Mouse (Mus musculus) stomach, postnatal 0 days (tissue): Measurements from ENCODE around the gene Nhp2.

Experiments used
- CTCF ChIP-seq: IDR thresholded peaks from 2 replicates; pipeline ENCODE4 v1.5.1; 2016; ENCODE audit warnings: antibody characterized with exemption, low read depth, mild to moderate bottlenecking, moderate library complexity
- EP300 ChIP-seq: optimal IDR thresholded peaks from 2 replicates; pipeline ENCODE3; 2016; ENCODE audit warnings: antibody characterized with exemption

- TF ChIP-seq CTCF: peak; percentile 77
- TF ChIP-seq EP300: peak; percentile 88
Observed at GRCm38 (mm10) chr11:51584431-51585248, 34.9 kb upstream of the Nhp2 start, which contains the start of gene Phykpl.
